Mouse (Mus musculus) liver, embryonic 11.5 days (tissue): ENCODE results near the gene Gm20219. TPM values are rescaled to one million over a fixed set of nuclear protein-coding genes. Genes with fewer than 3 reads are reported as not detected.

ENCODE experiments used
- ATAC-seq: fragments of 200-750 bp; cut with Nextera tagmentation; replicated peaks from 2 replicates; pipeline ENCODE4 v1.8.0; 2017; ENCODE audit warnings: moderate number of reproducible peaks, mild to moderate bottlenecking, moderate TSS enrichment, moderate library complexity; ENCODE audit not compliant: low FRiP score
- DNase-seq: peaks from one replicate; pipeline ENCODE4 v3.0.0-alpha.2; 2017; ENCODE audit warnings: low spot score
- H3K27ac ChIP-seq: fragments of 300-500 bp; sonication (generic); 2 replicates; pipeline ENCODE4 v1.5.1; 2014; ENCODE audit warnings: mild to moderate bottlenecking, low read depth, low read length, control low read depth
- H3K27me3 ChIP-seq: fragments of 300-500 bp; sonication (generic); replicated peaks from 2 replicates; pipeline ENCODE4 v1.6.1; 2014; ENCODE audit warnings: low read length, mixed read lengths; ENCODE audit not compliant: control insufficient read depth, insufficient read depth
- H3K36me3 ChIP-seq: fragments of 300-500 bp; sonication (generic); 2 replicates; pipeline ENCODE4 v1.6.1; 2014; ENCODE audit warnings: mild to moderate bottlenecking, low read length, moderate library complexity, mixed read lengths; ENCODE audit not compliant: control insufficient read depth, insufficient read depth
- H3K4me1 ChIP-seq: fragments of 300-500 bp; sonication (generic); replicated peaks from 2 replicates; pipeline ENCODE4 v1.6.1; 2014; ENCODE audit warnings: low read length, mixed read lengths; ENCODE audit not compliant: control insufficient read depth, insufficient read depth
- H3K4me2 ChIP-seq: fragments of 300-500 bp; sonication (generic); 2 replicates; pipeline ENCODE4 v1.6.1; 2014; ENCODE audit warnings: mild to moderate bottlenecking, control low read depth, moderate library complexity
- H3K4me3 ChIP-seq: fragments of 300-500 bp; sonication (generic); 2 replicates; pipeline ENCODE4 v1.5.1; 2014; ENCODE audit warnings: low read depth, low read length, control low read depth
- H3K9ac ChIP-seq: fragments of 300-500 bp; sonication (generic); 2 replicates; pipeline ENCODE4 v1.6.1; 2014; ENCODE audit warnings: low read depth, low read length, control low read depth
- H3K9me3 ChIP-seq: fragments of 300-500 bp; sonication (generic); 2 replicates; pipeline ENCODE4 v1.6.1; 2016; ENCODE audit warnings: low read length, inconsistent platforms, mixed read lengths; ENCODE audit not compliant: control insufficient read depth
- WGBS: fragments of 180-500 bp; shearing (Covaris S2); extraction: QIAGEN DNeasy Blood & Tissue Kit; methylation state at CpG from one replicate; pipeline ENCODE4 v1.1.7; 2014; 5-methylcytosine and 5-hydroxymethylcytosine counted together
- polyA plus RNA-seq: library from polyadenylated mRNA; unstranded; fragments of >200 nt; fragmentation: Nextera tagmentation; extraction: Ambion mirVana; gene quantifications from 2 replicates; pipeline ENCODE4 v1.2.1, GENCODE M21; 2014

Gene Gm20219
- polyA plus RNA-seq, 1 experiment from 2014 or later: 0.44 TPM

DNA sequence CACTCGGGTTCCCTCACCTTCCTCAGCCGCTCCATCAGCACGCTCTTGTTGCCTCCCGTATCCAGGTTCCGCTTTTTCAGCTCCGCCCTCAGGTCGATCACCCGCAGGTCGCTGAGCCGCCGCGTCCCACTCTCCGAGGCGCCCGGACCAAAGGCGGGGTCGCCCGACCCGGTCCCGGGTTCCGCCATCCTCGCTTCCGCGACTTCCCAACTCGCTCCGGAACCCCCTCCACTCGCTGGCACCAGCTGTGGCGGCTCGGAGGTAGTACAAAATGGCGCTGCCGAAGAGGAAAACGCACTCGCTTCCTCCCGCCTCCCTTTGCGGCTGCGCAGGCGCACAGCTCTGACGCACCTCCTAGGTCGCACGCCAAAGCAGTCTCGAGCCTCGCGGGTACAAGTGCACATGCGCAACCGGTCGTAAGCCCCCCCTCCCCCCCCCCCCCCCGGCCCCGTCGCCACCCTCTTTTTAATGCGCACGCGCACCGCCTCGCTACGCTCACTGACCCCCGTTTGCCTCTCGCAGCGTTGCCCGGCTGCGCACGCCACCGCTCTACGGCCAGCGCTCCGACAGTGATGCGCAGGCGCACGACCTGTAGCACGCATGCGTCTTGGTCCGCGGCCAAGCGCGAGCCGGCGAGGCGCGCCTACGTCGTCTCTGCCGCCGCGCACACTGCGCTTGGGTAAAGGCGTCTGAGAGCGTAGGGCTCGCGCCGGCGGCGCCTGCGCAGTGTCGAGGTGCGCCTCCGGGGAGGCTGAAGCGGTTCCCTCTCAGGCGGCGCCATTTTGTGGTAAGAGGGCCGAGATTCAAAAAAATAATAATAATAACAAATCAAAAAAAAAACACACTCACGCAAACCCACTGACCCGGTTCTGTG, 30.3 kb upstream of the Gm20219 start, which contains the start of the genes Safb2 and Safb:
Gene Safb2, minus strand, starts transcription at position 329 of the 874 bp plus-strand sequence.
Gene Safb, plus strand, starts transcription at position 569 of the 874 bp plus-strand sequence.
- Histone ChIP-seq H3K27me3 (no peaks in the 10 kb centered on the region), H3K4me2 (peak within 1 kb of the TSS; percentile 95), H3K36me3 (peaks cover 53% of the 10 kb centered on the region), H3K4me3 (peak within 1 kb of the TSS; percentile 86), H3K9ac (peak within 1 kb of the TSS; percentile 94), H3K4me1 (peaks cover 30% of the 10 kb centered on the region), H3K9me3 (no peaks in the 10 kb centered on the region), H3K27ac (peak within 1 kb of the TSS; percentile 85)
- peak; percentile 94 for ATAC-seq
- WGBS: under 1% methylated on average over 84 of the region's 101 CpGs
- peak; percentile 97 for DNase-seq

DNA sequence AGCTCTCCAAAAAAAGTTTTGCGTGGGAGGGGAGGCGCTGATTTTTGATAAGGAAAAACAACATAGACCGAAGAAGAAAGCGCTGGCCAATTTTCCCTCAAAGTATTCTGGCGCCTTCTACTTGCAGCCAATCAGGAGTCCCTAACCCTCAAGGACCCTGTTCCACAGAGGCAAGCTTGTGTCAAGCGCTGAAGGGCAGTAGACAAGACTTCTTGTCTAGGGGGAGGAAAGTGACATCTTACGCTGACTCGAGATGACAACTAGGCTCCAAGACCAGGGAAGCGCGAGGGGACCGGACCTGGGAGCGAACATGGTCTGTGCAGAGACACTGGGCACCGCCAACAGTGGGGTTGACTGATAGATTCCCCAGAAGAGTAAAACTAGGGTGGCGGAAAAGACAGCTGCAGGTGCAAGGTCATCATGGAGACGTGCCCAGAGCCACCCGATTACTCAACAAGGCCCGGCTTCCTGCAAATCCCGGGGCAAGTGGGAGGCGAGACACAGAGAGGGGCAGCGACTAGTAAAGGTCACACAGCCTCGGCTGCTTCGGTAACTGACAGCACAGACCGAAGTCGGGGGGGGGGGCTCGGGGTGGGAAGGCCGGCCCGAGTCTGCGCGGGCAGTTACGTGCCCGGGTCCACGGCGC, 29.5 kb upstream of the Gm20219 start:
- Histone ChIP-seq H3K36me3 (peaks cover 48% of the 10 kb centered on the region), H3K27me3 (no peaks in the 10 kb centered on the region), H3K4me1 (peaks cover 30% of the 10 kb centered on the region), H3K4me3 (peak overlapping the region; percentile 86), H3K27ac (peak overlapping the region; percentile 85), H3K4me2 (peak overlapping the region; percentile 90), H3K9me3 (no peaks in the 10 kb centered on the region), H3K9ac (peak overlapping the region; percentile 78)
- under 1% methylated on average over 33 of the region's 33 CpGs for WGBS
- DNase-seq: no peak
- ATAC-seq: no peak

DNA sequence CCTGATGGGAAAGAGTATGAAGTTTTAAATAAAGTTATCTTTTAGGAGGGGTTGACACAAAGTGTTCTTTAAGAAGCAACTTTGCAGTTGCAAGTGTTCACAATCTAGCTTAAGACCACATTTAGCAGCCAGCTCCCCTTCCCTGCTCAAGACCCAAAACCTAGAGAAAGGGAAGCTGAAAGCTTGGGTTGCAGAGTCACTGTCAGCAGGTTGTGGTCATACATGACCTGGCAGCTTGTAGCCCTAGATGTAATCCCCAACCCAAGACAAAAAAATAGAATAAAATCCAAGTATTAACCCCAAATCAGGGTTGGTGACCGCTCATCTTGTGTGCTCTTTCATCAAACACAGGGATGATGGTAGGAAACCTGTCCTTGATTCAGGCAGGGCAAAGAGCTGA, 28.9 kb upstream of the Gm20219 start:
- DNase-seq (no peak), ATAC-seq (no peak)
- H3K4me3 ChIP-seq: peak overlapping the region; percentile 86
- peak overlapping the region; percentile 85; the same call in 1 of the 2 replicates for H3K27ac ChIP-seq
- WGBS: 74% methylated on average over 1 of the region's 1 CpGs
- peaks cover 30% of the 10 kb centered on the region for H3K4me1 ChIP-seq
- peaks cover 48% of the 10 kb centered on the region for H3K36me3 ChIP-seq
- H3K4me2 ChIP-seq: peak overlapping the region; percentile 90
- no peaks in the 10 kb centered on the region for H3K9me3 ChIP-seq
- peak overlapping the region; percentile 78 for H3K9ac ChIP-seq
- no peaks in the 10 kb centered on the region for H3K27me3 ChIP-seq

- no peak for DNase-seq
- H3K4me1 ChIP-seq: no peaks in the 10 kb centered on the region
- no peaks in the 10 kb centered on the region for H3K9me3 ChIP-seq
- ATAC-seq: no peak
- WGBS: 93% methylated on average over 3 of the region's 3 CpGs
- H3K36me3 ChIP-seq: peaks cover 83% of the 10 kb centered on the region
- H3K27me3 ChIP-seq: no peaks in the 10 kb centered on the region
- no peak overlapping the region for H3K4me2 ChIP-seq
- H3K9ac ChIP-seq: no peak overlapping the region
- H3K4me3 ChIP-seq: no peak overlapping the region
- no peak overlapping the region for H3K27ac ChIP-seq
Measured at GRCm38 (mm10) chr17:56572939-56573338, 18.8 kb upstream of the Gm20219 start.

- no peak overlapping the region for H3K4me3 ChIP-seq
- no peaks in the 10 kb centered on the region for H3K4me1 ChIP-seq
- 94% methylated on average over 1 of the region's 1 CpGs for WGBS
- H3K9me3 ChIP-seq: no peaks in the 10 kb centered on the region
- DNase-seq (no peak), ATAC-seq (no peak)
- H3K36me3 ChIP-seq: peaks cover 77% of the 10 kb centered on the region
- no peak overlapping the region for H3K27ac ChIP-seq
- no peaks in the 10 kb centered on the region for H3K27me3 ChIP-seq
- no peak overlapping the region for H3K4me2 ChIP-seq
- H3K9ac ChIP-seq: no peak overlapping the region
Measured at GRCm38 (mm10) chr17:56572154-56572553, 18.0 kb upstream of the Gm20219 start.

DNA sequence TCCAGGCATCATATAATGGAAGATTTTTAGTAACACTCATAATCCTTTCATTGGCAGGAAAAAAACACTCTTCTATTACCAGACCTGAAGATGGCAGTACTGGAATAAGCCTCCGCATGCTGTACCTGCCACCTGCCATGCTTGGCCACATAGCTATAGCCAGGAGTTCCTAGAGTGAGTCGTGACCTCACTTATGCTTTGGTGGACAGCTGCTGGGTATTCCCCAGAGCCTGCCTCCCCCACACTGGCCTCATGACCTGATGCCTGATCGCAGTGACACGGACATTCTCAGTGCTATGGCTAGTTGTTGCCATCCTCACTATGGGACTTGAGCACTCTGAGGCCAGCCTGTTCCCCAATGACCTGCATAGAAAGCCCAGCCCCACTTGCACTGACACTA, 16.1 kb upstream of the Gm20219 start:
- WGBS: 93% methylated on average over 4 of the region's 4 CpGs

DNA sequence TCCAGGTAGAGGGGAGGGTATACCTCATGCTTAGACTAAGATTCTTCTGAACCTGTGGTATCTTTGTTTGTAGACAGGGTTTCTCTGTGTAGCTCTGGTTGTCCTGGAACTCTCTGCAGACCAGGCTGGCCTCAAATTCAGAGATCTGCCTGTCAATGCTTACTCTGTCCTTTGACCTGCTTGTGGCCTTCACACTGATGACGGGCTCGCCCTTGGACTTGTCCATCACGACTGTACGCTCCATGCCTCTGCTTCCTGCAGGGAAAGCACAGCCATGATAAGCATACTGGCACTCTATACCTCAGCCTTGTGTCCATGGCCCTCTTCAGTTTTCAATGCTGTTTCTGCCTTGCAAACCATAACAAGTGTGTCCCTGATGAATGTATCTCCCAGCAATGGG, 13.2 kb upstream of the Gm20219 start:
- 85% methylated on average over 4 of the region's 4 CpGs for WGBS
- no peak for DNase-seq
- H3K9me3 ChIP-seq: no peaks in the 10 kb centered on the region
- H3K4me1 ChIP-seq: no peaks in the 10 kb centered on the region
- H3K27me3 ChIP-seq: no peaks in the 10 kb centered on the region
- H3K27ac ChIP-seq: no peak overlapping the region
- no peak overlapping the region for H3K4me2 ChIP-seq
- no peak for ATAC-seq
- H3K9ac ChIP-seq: no peak overlapping the region
- no peak overlapping the region for H3K4me3 ChIP-seq
- peaks cover 86% of the 10 kb centered on the region for H3K36me3 ChIP-seq

More for the DNA sequence above, 16.1 kb upstream of the Gm20219 start:
- DNase-seq: no peak
- Histone ChIP-seq H3K4me2 (no peak overlapping the region), H3K27me3 (no peaks in the 10 kb centered on the region), H3K4me1 (no peaks in the 10 kb centered on the region), H3K4me3 (no peak overlapping the region), H3K27ac (no peak overlapping the region), H3K36me3 (peaks cover 81% of the 10 kb centered on the region), H3K9me3 (no peaks in the 10 kb centered on the region), H3K9ac (no peak overlapping the region)
- no peak for ATAC-seq

GRCm38 (mm10) chr17:56566918-56567317, 12.7 kb upstream of the Gm20219 start:
- H3K27ac ChIP-seq: no peak overlapping the region
- DNase-seq: no peak
- no peaks in the 10 kb centered on the region for H3K27me3 ChIP-seq
- WGBS: 92% methylated on average over 5 of the region's 5 CpGs
- H3K36me3 ChIP-seq: peaks cover 86% of the 10 kb centered on the region
- no peaks in the 10 kb centered on the region for H3K4me1 ChIP-seq
- no peak overlapping the region for H3K9ac ChIP-seq
- H3K9me3 ChIP-seq: no peaks in the 10 kb centered on the region
- H3K4me3 ChIP-seq: no peak overlapping the region
- no peak for ATAC-seq
- no peak overlapping the region for H3K4me2 ChIP-seq
